Mouse (Mus musculus): ENCODE results near the gene Rbp2. TPM values are rescaled to one million over a fixed set of nuclear protein-coding genes. Genes with fewer than 3 reads are reported as not detected.

The Rbp2 gene
- polyA plus RNA-seq (2015; fragmentation: Nextera tagmentation; extraction: Ambion mirVana), result 0.37 and 1.7 TPM in 2 replicates

- Histone ChIP-seq H3K27me3 (no peaks in the 10 kb centered on the region), H3K4me1 (0 out of 2 replicates have a peak, but pooled peaks cover 2% of the 10 kb centered on the region), H3K4me2 (no peak within 1 kb of the TSS), H3K9me3 (no peaks in the 10 kb centered on the region), H3K27ac (no peak within 1 kb of the TSS), H3K4me3 (no peak within 1 kb of the TSS), H3K9ac (no peak within 1 kb of the TSS), H3K36me3 (no peaks in the 10 kb centered on the region)
- no peak for ATAC-seq (ENCODE audit: insufficient number of reproducible peaks, insufficient read depth, low FRiP score, low TSS enrichment, low read depth)
- WGBS, result 83% methylated on average over 3 of the region's 3 CpGs
These were observed at the start of gene Rbp2 for GRCm38 (mm10) chr9:98485815-98486214. Rbp2 (plus strand) TSS chr9:98486115.

GRCm38 (mm10) chr9:98437819-98438218 is 48.1 kb upstream of the Rbp2 start:
- H3K36me3 ChIP-seq, result peaks cover 22% of the 10 kb centered on the region
- no peak overlapping the region for H3K4me3 ChIP-seq
- no peak overlapping the region for H3K27ac ChIP-seq
- no peaks in the 10 kb centered on the region for H3K27me3 ChIP-seq
- no peak overlapping the region for H3K9ac ChIP-seq
- ATAC-seq (ENCODE audit: insufficient number of reproducible peaks, insufficient read depth, low FRiP score, low TSS enrichment, low read depth), result no peak
- WGBS, result 89% methylated on average over 4 of the region's 4 CpGs
- H3K4me2 ChIP-seq, result no peak overlapping the region
- no peaks in the 10 kb centered on the region for H3K9me3 ChIP-seq
- peaks cover 13% of the 10 kb centered on the region; the same call in 1 of the 2 replicates for H3K4me1 ChIP-seq

- no peaks in the 10 kb centered on the region for H3K27me3 ChIP-seq
- no peak overlapping the region for H3K4me3 ChIP-seq
- no peak overlapping the region for H3K9ac ChIP-seq
- H3K4me1 ChIP-seq, result 0 out of 2 replicates have a peak, but pooled peaks cover 4% of the 10 kb centered on the region
- H3K4me2 ChIP-seq, result no peak overlapping the region
- 57% methylated on average over 3 of the region's 3 CpGs for WGBS
- peaks cover 25% of the 10 kb centered on the region for H3K36me3 ChIP-seq
- no peaks in the 10 kb centered on the region for H3K9me3 ChIP-seq
- ATAC-seq (ENCODE audit: insufficient number of reproducible peaks, insufficient read depth, low FRiP score, low TSS enrichment, low read depth), result no peak
- no peak overlapping the region for H3K27ac ChIP-seq
These were observed 46.8 kb upstream of the Rbp2 start for GRCm38 (mm10) chr9:98439091-98439490.

- ATAC-seq (ENCODE audit: insufficient number of reproducible peaks, insufficient read depth, low FRiP score, low TSS enrichment, low read depth), result no peak
- H3K9ac ChIP-seq, result no peak overlapping the region
- H3K9me3 ChIP-seq, result no peaks in the 10 kb centered on the region
- H3K27ac ChIP-seq, result no peak overlapping the region
- no peaks in the 10 kb centered on the region for H3K27me3 ChIP-seq
- H3K36me3 ChIP-seq, result peaks cover 37% of the 10 kb centered on the region
- H3K4me3 ChIP-seq, result no peak overlapping the region
- H3K4me2 ChIP-seq, result no peak overlapping the region
- H3K4me1 ChIP-seq, result 0 out of 2 replicates have a peak, but pooled peaks cover 4% of the 10 kb centered on the region
- 60% methylated on average over 5 of the region's 5 CpGs for WGBS
These were observed 43.3 kb upstream of the Rbp2 start for GRCm38 (mm10) chr9:98442638-98443037.

- no peaks in the 10 kb centered on the region for H3K27me3 ChIP-seq
- no peaks in the 10 kb centered on the region for H3K4me1 ChIP-seq
- WGBS, result 87% methylated on average over 9 of the region's 9 CpGs
- H3K4me2 ChIP-seq, result no peak overlapping the region
- no peak for ATAC-seq (ENCODE audit: insufficient number of reproducible peaks, insufficient read depth, low FRiP score, low TSS enrichment, low read depth)
- no peak overlapping the region for H3K4me3 ChIP-seq
- H3K27ac ChIP-seq, result no peak overlapping the region
- peaks cover 35% of the 10 kb centered on the region for H3K36me3 ChIP-seq
- H3K9ac ChIP-seq, result no peak overlapping the region
- no peaks in the 10 kb centered on the region for H3K9me3 ChIP-seq
These were observed 40.4 kb upstream of the Rbp2 start for GRCm38 (mm10) chr9:98445359-98446149.

GRCm38 (mm10) chr9:98450976-98451375 is 34.9 kb upstream of the Rbp2 start:
- no peaks in the 10 kb centered on the region for H3K27me3 ChIP-seq
- no peaks in the 10 kb centered on the region for H3K9me3 ChIP-seq
- no peak for ATAC-seq (ENCODE audit: insufficient number of reproducible peaks, insufficient read depth, low FRiP score, low TSS enrichment, low read depth)
- no peaks in the 10 kb centered on the region for H3K4me1 ChIP-seq
- no peak overlapping the region for H3K4me2 ChIP-seq
- H3K4me3 ChIP-seq, result no peak overlapping the region
- H3K36me3 ChIP-seq, result peaks cover 12% of the 10 kb centered on the region
- no peak overlapping the region for H3K9ac ChIP-seq
- no peak overlapping the region for H3K27ac ChIP-seq
- 67% methylated on average over 1 of the region's 1 CpGs for WGBS

- H3K4me3 ChIP-seq, result no peak overlapping the region
- no peaks in the 10 kb centered on the region for H3K9me3 ChIP-seq
- H3K4me2 ChIP-seq, result no peak overlapping the region
- 71% methylated on average over 2 of the region's 2 CpGs for WGBS
- H3K9ac ChIP-seq, result no peak overlapping the region
- H3K27ac ChIP-seq, result no peak overlapping the region
- no peak for ATAC-seq (ENCODE audit: insufficient number of reproducible peaks, insufficient read depth, low FRiP score, low TSS enrichment, low read depth)
- H3K36me3 ChIP-seq, result no peaks in the 10 kb centered on the region
- H3K27me3 ChIP-seq, result no peaks in the 10 kb centered on the region
- H3K4me1 ChIP-seq, result no peaks in the 10 kb centered on the region
These were observed 19.2 kb upstream of the Rbp2 start for GRCm38 (mm10) chr9:98466709-98467108.

GRCm38 (mm10) chr9:98480172-98480749 is 5.7 kb upstream of the Rbp2 start:
- no peak overlapping the region for H3K4me3 ChIP-seq
- WGBS, result 76% methylated on average over 2 of the region's 2 CpGs
- H3K36me3 ChIP-seq, result no peaks in the 10 kb centered on the region
- no peak overlapping the region for H3K9ac ChIP-seq
- no peaks in the 10 kb centered on the region for H3K9me3 ChIP-seq
- no peaks in the 10 kb centered on the region for H3K27me3 ChIP-seq
- no peak overlapping the region for H3K4me2 ChIP-seq
- H3K27ac ChIP-seq, result no peak overlapping the region
- no peak for ATAC-seq (ENCODE audit: insufficient number of reproducible peaks, insufficient read depth, low FRiP score, low TSS enrichment, low read depth)
- H3K4me1 ChIP-seq, result no peaks in the 10 kb centered on the region

- no peak overlapping the region for H3K4me3 ChIP-seq
- H3K4me2 ChIP-seq, result no peak overlapping the region
- no peaks in the 10 kb centered on the region for H3K36me3 ChIP-seq
- no peaks in the 10 kb centered on the region for H3K27me3 ChIP-seq
- 35% methylated on average over 4 of the region's 4 CpGs for WGBS
- H3K4me1 ChIP-seq, result no peaks in the 10 kb centered on the region
- H3K27ac ChIP-seq, result no peak overlapping the region
- no peak overlapping the region for H3K9ac ChIP-seq
- H3K9me3 ChIP-seq, result no peaks in the 10 kb centered on the region
- ATAC-seq (ENCODE audit: insufficient number of reproducible peaks, insufficient read depth, low FRiP score, low TSS enrichment, low read depth), result no peak
These were observed 3.7 kb upstream of the Rbp2 start for GRCm38 (mm10) chr9:98482256-98482655.

- Histone ChIP-seq H3K27ac (no peak overlapping the region), H3K4me3 (no peak overlapping the region), H3K36me3 (no peaks in the 10 kb centered on the region), H3K9me3 (no peaks in the 10 kb centered on the region), H3K27me3 (no peaks in the 10 kb centered on the region), H3K9ac (no peak overlapping the region), H3K4me2 (no peak overlapping the region), H3K4me1 (no peaks in the 10 kb centered on the region)
- no peak for ATAC-seq (ENCODE audit: insufficient number of reproducible peaks, insufficient read depth, low FRiP score, low TSS enrichment, low read depth)
- WGBS, result 86% methylated on average over 7 of the region's 7 CpGs
These were observed 895 bp upstream of the Rbp2 start for GRCm38 (mm10) chr9:98485020-98485419.

- H3K36me3 ChIP-seq, result no peaks in the 10 kb centered on the region
- H3K4me3 ChIP-seq, result no peak overlapping the region
- H3K9ac ChIP-seq, result no peak overlapping the region
- 0 out of 2 replicates have a peak, but pooled peaks cover 2% of the 10 kb centered on the region for H3K4me1 ChIP-seq
- no peak overlapping the region for H3K4me2 ChIP-seq
- no peaks in the 10 kb centered on the region for H3K27me3 ChIP-seq
- ATAC-seq (ENCODE audit: insufficient number of reproducible peaks, insufficient read depth, low FRiP score, low TSS enrichment, low read depth), result no peak
- 64% methylated on average over 6 of the region's 6 CpGs for WGBS
- no peak overlapping the region for H3K27ac ChIP-seq
- H3K9me3 ChIP-seq, result no peaks in the 10 kb centered on the region
These were observed 1.4 kb downstream of the Rbp2 start for GRCm38 (mm10) chr9:98487273-98487672.

- no peak for ATAC-seq (ENCODE audit: insufficient number of reproducible peaks, insufficient read depth, low FRiP score, low TSS enrichment, low read depth)
- H3K27ac ChIP-seq, result no peak overlapping the region
- H3K36me3 ChIP-seq, result no peaks in the 10 kb centered on the region
- H3K9ac ChIP-seq, result no peak overlapping the region
- 81% methylated on average over 4 of the region's 4 CpGs for WGBS
- H3K4me2 ChIP-seq, result no peak overlapping the region
- H3K4me3 ChIP-seq, result no peak overlapping the region
- H3K9me3 ChIP-seq, result no peaks in the 10 kb centered on the region
- H3K4me1 ChIP-seq, result 0 out of 2 replicates have a peak, but pooled peaks cover 2% of the 10 kb centered on the region
- H3K27me3 ChIP-seq, result no peaks in the 10 kb centered on the region
These were observed 3.6 kb downstream of the Rbp2 start for GRCm38 (mm10) chr9:98489532-98489931.

Data from embryonic facial prominence, embryonic 13.5 days (tissue).